Mouse (Mus musculus) left cerebral cortex, postnatal 4 days (tissue): ENCODE results near the gene Zbtb14. TPM values are rescaled to one million over a fixed set of nuclear protein-coding genes. Genes with fewer than 3 reads are reported as not detected.

Source experiments
- DNase-seq: peaks from one replicate; pipeline ENCODE4 v3.0.0-alpha.2; 2022
- intact Hi-C: fragments of 180-260 bp; cut with DNase I; formaldehyde crosslinking; loops from one replicate; pipeline ENCODE4 v1.15.1; 2025
- total RNA-seq, 2 experiments: library from RNA; stranded (reverse); gene quantifications; 2 replicates each; pipeline ENCODE4 v1.2.3; 2021

Gene Zbtb14
- total RNA-seq, 2 experiments from 2014 or later, result 25.4 to 26.8 TPM

GRCm38 (mm10) chr17:69439571-69440480, 57.0 kb downstream of the Zbtb14 start:
- peak; percentile 34 for DNase-seq
- intact Hi-C loops, result no loop called here

Other genes starting within 250 kb of the Zbtb14 start
- under 1 TPM in 1 of 2 experiments, not detected in 1; 0.24 TPM for gene Akain1, start 56.3 kb downstream of the Zbtb14 start, total RNA-seq